Mouse (Mus musculus) erythroblast, embryonic 14.5 days (primary cell): ENCODE measurements around the gene Ramp3. TPM values are rescaled to one million over a fixed set of nuclear protein-coding genes. Genes with fewer than 3 reads are reported as not detected.

Experiments
- H3K27me3 ChIP-seq: 2 replicates; pipeline ENCODE4 v1.6.1; 2012; ENCODE audit warnings: inconsistent platforms; ENCODE audit not compliant: control insufficient read depth
- H3K36me3 ChIP-seq: 2 replicates; pipeline ENCODE4 v1.6.1; 2012; ENCODE audit warnings: mild to moderate bottlenecking, inconsistent platforms; ENCODE audit not compliant: control insufficient read depth
- H3K4me1 ChIP-seq: 2 replicates; pipeline ENCODE4 v1.6.1; 2012; ENCODE audit warnings: inconsistent platforms; ENCODE audit not compliant: control insufficient read depth
- H3K4me3 ChIP-seq: replicated peaks from 2 replicates; pipeline ENCODE3; 2012; ENCODE audit warnings: moderate library complexity, mild to moderate bottlenecking, inconsistent platforms
- H3K9me3 ChIP-seq: 2 replicates; pipeline ENCODE4 v1.6.1; 2012; ENCODE audit warnings: low read length, inconsistent platforms, mixed read lengths; ENCODE audit not compliant: control insufficient read depth
- GATA1 ChIP-seq: IDR thresholded peaks from 2 replicates; pipeline ENCODE4 v1.6.1; 2012; ENCODE audit warnings: low read length, inconsistent platforms, mixed read lengths
- TAL1 ChIP-seq: IDR thresholded peaks from 3 replicates; pipeline ENCODE4 v1.6.1; 2012; ENCODE audit warnings: low read length, inconsistent platforms, mixed read lengths
- polyA plus RNA-seq: library from polyadenylated mRNA; stranded (reverse); fragments of >175 nt; gene quantifications from 2 replicates; pipeline ENCODE4 v1.2.3, GENCODE M21; 2012

The Ramp3 gene
- polyA plus RNA-seq, 1 experiment: not detected

DNA sequence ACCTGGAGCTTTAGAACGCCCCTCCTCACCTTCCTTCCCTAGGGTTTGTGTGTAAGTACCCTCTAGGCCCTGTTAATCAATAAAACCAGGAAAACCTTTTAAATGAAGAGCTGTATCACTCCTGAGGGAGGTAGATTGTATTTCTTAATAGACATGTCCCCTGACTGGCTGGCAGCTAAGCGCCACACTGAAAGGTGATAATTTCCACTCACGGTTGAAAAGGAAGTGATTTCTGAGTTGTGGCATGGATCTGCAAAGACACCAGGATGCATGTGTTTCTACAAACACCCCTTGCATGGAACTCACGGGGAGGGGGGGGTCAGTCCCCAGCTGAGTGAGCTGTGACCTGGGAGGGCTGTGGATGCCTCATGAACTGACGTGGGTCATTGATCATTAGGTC is 47.2 kb downstream of the Ramp3 start:
- no peaks in the 10 kb centered on the region; the same call in 1 of the 2 replicates for H3K27me3 ChIP-seq
- H3K4me1 ChIP-seq: no peaks in the 10 kb centered on the region
- H3K9me3 ChIP-seq: peaks cover 16% of the 10 kb centered on the region
- no peak for TF ChIP-seq GATA1
- TF ChIP-seq TAL1: no peak
- H3K36me3 ChIP-seq: no peaks in the 10 kb centered on the region
- no peak overlapping the region for H3K4me3 ChIP-seq

DNA sequence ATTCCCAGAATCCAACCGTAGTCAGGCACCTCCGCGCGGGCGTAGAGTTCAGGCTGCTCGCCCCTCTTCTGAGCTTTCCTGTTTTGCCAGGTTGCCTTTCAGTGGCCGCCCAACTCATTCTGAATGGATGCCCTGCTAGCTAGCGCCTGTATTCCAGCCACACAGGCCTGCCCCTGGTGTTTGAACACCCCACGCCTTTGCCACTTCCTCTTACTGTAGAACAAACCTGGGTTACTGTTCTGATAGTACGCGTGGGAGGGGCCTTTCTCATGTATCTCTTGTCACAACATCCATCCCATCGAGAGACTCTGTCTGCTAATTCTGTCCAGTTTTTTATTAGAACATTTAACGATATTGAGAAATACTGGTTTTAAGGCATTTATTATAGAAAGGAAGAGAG is 48.5 kb downstream of the Ramp3 start:
- TF ChIP-seq GATA1: no peak
- no peak for TF ChIP-seq TAL1
- H3K27me3 ChIP-seq: no peaks in the 10 kb centered on the region; the same call in 1 of the 2 replicates
- no peaks in the 10 kb centered on the region for H3K36me3 ChIP-seq
- H3K4me1 ChIP-seq: no peaks in the 10 kb centered on the region
- peaks cover 12% of the 10 kb centered on the region for H3K9me3 ChIP-seq
- H3K4me3 ChIP-seq: no peak overlapping the region

GRCm38 (mm10) chr11:6708437-6708836 is 50.1 kb downstream of the Ramp3 start:
- Histone ChIP-seq H3K27me3 (no peaks in the 10 kb centered on the region; the same call in 1 of the 2 replicates), H3K9me3 (peaks cover 12% of the 10 kb centered on the region), H3K4me1 (no peaks in the 10 kb centered on the region), H3K36me3 (no peaks in the 10 kb centered on the region), H3K4me3 (no peak overlapping the region)
- TF ChIP-seq GATA1: no peak
- no peak for TF ChIP-seq TAL1

GRCm38 (mm10) chr11:6710409-6710808 is 52.1 kb downstream of the Ramp3 start:
- no peaks in the 10 kb centered on the region for H3K4me1 ChIP-seq
- TF ChIP-seq GATA1: no peak
- no peak for TF ChIP-seq TAL1
- H3K27me3 ChIP-seq: no peaks in the 10 kb centered on the region; the same call in 1 of the 2 replicates
- H3K36me3 ChIP-seq: no peaks in the 10 kb centered on the region
- H3K4me3 ChIP-seq: no peak overlapping the region
- peaks cover 12% of the 10 kb centered on the region for H3K9me3 ChIP-seq

GRCm38 (mm10) chr11:6720746-6721145 is 62.4 kb downstream of the Ramp3 start:
- H3K27me3 ChIP-seq: no peaks in the 10 kb centered on the region
- H3K4me1 ChIP-seq: no peaks in the 10 kb centered on the region
- H3K36me3 ChIP-seq: no peaks in the 10 kb centered on the region
- TF ChIP-seq GATA1: no peak
- no peak for TF ChIP-seq TAL1
- H3K9me3 ChIP-seq: no peaks in the 10 kb centered on the region
- H3K4me3 ChIP-seq: no peak overlapping the region

- TF ChIP-seq GATA1 (no peak), TAL1 (no peak)
- H3K9me3 ChIP-seq: no peaks in the 10 kb centered on the region
- H3K36me3 ChIP-seq: no peaks in the 10 kb centered on the region
- H3K4me1 ChIP-seq: no peaks in the 10 kb centered on the region
- H3K27me3 ChIP-seq: no peaks in the 10 kb centered on the region
- no peak overlapping the region for H3K4me3 ChIP-seq
Observed at GRCm38 (mm10) chr11:6726921-6727320, 68.6 kb downstream of the Ramp3 start.

Other genes starting within 250 kb of the Ramp3 start
- 5.4 and 5.5 TPM in 2 replicates for gene Ppia, start 243.1 kb upstream of the Ramp3 start, polyA plus RNA-seq
- 4.5 and 8.0 TPM in 2 replicates for gene H2afv, start 214.1 kb upstream of the Ramp3 start, polyA plus RNA-seq
- gene Purb, start 182.6 kb upstream of the Ramp3 start, polyA plus RNA-seq: 0.79 and 0.95 TPM in 2 replicates
- gene Myo1g, start 137.6 kb upstream of the Ramp3 start, polyA plus RNA-seq: 0.15 and 0.20 TPM in 2 replicates
- 2.3 and 2.8 TPM in 2 replicates for gene Ccm2, start 111.6 kb upstream of the Ramp3 start, polyA plus RNA-seq
- 1.7 and 3.1 TPM in 2 replicates for gene Nacad, start 52.5 kb upstream of the Ramp3 start, polyA plus RNA-seq
- gene Tbrg4, start 32.5 kb upstream of the Ramp3 start, polyA plus RNA-seq: 6.6 and 9.6 TPM in 2 replicates
- not detected in 2 replicates for gene Wap, start 19.9 kb upstream of the Ramp3 start, polyA plus RNA-seq
- gene Gm11983, start 179.1 kb downstream of the Ramp3 start, polyA plus RNA-seq: not detected in 2 replicates